Mouse (Mus musculus): Measurements from ENCODE around the gene Rhbdd2. TPM values are rescaled to one million over a fixed set of nuclear protein-coding genes. Genes with fewer than 3 reads are reported as not detected.

Gene Rhbdd2
- polyA plus RNA-seq, 1 experiment from 2014 or later, result 62.5 TPM

Other genes starting within 250 kb of the Rhbdd2 start
- gene Pom121, start 238.1 kb upstream of the Rhbdd2 start, polyA plus RNA-seq (2016; fragmentation: Nextera tagmentation; extraction: Ambion mirVana), result 23.0 and 23.4 TPM in 2 replicates
- gene Hip1, start 87.5 kb upstream of the Rhbdd2 start, polyA plus RNA-seq (2016; fragmentation: Nextera tagmentation; extraction: Ambion mirVana), result 46.1 and 49.1 TPM in 2 replicates
- not detected in 2 replicates for gene Ccl26, start 69.0 kb upstream of the Rhbdd2 start, polyA plus RNA-seq (2016; fragmentation: Nextera tagmentation; extraction: Ambion mirVana)
- 0.54 TPM in 1 of 2 replicates, not detected in the other for gene Ccl24, start 59.6 kb upstream of the Rhbdd2 start, polyA plus RNA-seq (2016; fragmentation: Nextera tagmentation; extraction: Ambion mirVana)
- gene Por, start 37.4 kb downstream of the Rhbdd2 start, polyA plus RNA-seq (2016; fragmentation: Nextera tagmentation; extraction: Ambion mirVana), result 166 and 179 TPM in 2 replicates
- gene Tmem120a, start 111.8 kb downstream of the Rhbdd2 start, polyA plus RNA-seq (2016; fragmentation: Nextera tagmentation; extraction: Ambion mirVana), result 54.1 and 62.5 TPM in 2 replicates
- not detected in 2 replicates for gene Styxl1, start 145.8 kb downstream of the Rhbdd2 start, polyA plus RNA-seq (2016; fragmentation: Nextera tagmentation; extraction: Ambion mirVana)
- 600 and 631 TPM in 2 replicates for gene Mdh2, start 145.9 kb downstream of the Rhbdd2 start, polyA plus RNA-seq (2016; fragmentation: Nextera tagmentation; extraction: Ambion mirVana)
- gene Srrm3, start 174.3 kb downstream of the Rhbdd2 start, polyA plus RNA-seq (2016; fragmentation: Nextera tagmentation; extraction: Ambion mirVana), result not detected in 2 replicates